In the genomic region with DNA sequence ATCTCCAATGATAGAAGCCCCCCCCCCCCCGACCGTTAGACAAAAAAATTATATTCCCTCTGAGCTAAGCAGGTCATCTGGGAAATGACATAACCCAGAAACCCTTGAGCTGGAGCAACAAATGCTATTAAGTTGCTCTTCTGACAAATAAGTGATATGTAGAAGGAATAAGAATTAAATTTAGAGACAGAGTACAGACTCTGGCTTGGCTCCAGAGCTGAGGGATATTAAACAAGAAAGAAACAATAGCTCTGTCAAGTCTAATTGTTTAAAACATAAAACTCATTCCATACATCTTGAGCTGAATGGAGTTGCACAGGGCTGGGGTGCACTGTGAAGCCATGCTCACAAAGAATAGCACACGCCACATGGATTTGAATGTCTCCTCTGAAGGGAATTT, we compare ENCODE assay signal across 22 mouse cellular contexts.
DNase-seq lines count a peak whose midpoint lies in the region; ATAC-seq and TF ChIP-seq lines count a peak whose summit lies in the region.
"Had no signal": no experiment of that assay in that cellular context is flagged by ENCODE, and none has a peak within 500 bp of the region (broad histone marks: within the 10 kb centered on the region; RNA-seq: fewer than 3 reads in every experiment).

No protein-coding gene starts in this region.

- peak; percentile 30; the same call in 1 of the 2 replicates for ATAC-seq in embryonic facial prominence, embryonic 14.5 days (ENCODE audit: low read depth)
- no peak for ATAC-seq in kidney, postnatal 0 days (replicated peaks; ENCODE audit: low FRiP score, low read depth)
- ATAC-seq in stomach, embryonic 14.5 days (ENCODE audit: insufficient number of reproducible peaks, insufficient read depth, low FRiP score, low read depth) = peak; percentile 58; the same call in 1 of the 2 replicates
- ATAC-seq in stomach, postnatal 0 days (ENCODE audit: low FRiP score, low TSS enrichment) = no peak
- ATAC-seq: forebrain, postnatal 0 days had no signal

- H3K4me2 ChIP-seq in embryonic facial prominence, embryonic 14.5 days (ENCODE audit: low read depth, low read length) = no peak overlapping the region
- H3K4me2 ChIP-seq in kidney, postnatal 0 days (ENCODE audit: low read length) = no peak overlapping the region
- H3K4me2 ChIP-seq in stomach, embryonic 14.5 days (replicated peaks; ENCODE audit: low read depth, low read length) = no peak overlapping the region
- H3K4me2 ChIP-seq in stomach, postnatal 0 days (replicated peaks; ENCODE audit: low read depth) = no peak overlapping the region
- H3K4me2 ChIP-seq: heart, embryonic 12.5 days had no signal

- 68% methylated on average over 3 of the region's 3 CpGs for WGBS in embryonic facial prominence, embryonic 14.5 days
- 85% methylated on average over 3 of the region's 3 CpGs for WGBS in embryonic facial prominence, embryonic 10.5 days
- WGBS in kidney, postnatal 0 days = 59% methylated on average over 3 of the region's 3 CpGs
- WGBS in stomach, embryonic 14.5 days = 63% methylated on average over 3 of the region's 3 CpGs
- WGBS in stomach, postnatal 0 days = 61% methylated on average over 3 of the region's 3 CpGs

- TF ChIP-seq CTCF in kidney, postnatal 0 days (IDR thresholded peaks at IDR 0.05; ENCODE audit: low read depth) = no peak
- no peak for TF ChIP-seq CTCF in stomach, postnatal 0 days (IDR thresholded peaks at IDR 0.05; ENCODE audit: low read depth)

- DNase-seq in embryonic facial prominence, embryonic 14.5 days (ENCODE audit: low spot score) = peak; percentile 43
- no peak for DNase-seq in embryonic facial prominence, embryonic 10.5 days (ENCODE audit: low spot score)
- peak; percentile 12 for DNase-seq in kidney, postnatal 0 days (ENCODE audit: low spot score)
- no peak for DNase-seq in kidney, postnatal 25 days
- DNase-seq in stomach, postnatal 0 days (ENCODE audit: low spot score) = no peak
- DNase-seq in spleen, adult 12 weeks (ENCODE audit: low spot score) = no peak
- DNase-seq: cerebellum, adult 11 months; cerebellum, adult 9-11 months; forebrain, postnatal 0 days; gastrocnemius, postnatal 14 days; heart, adult 18-20 months; heart, postnatal 10 days; lung, postnatal 4 days; midbrain, embryonic 14.5 days; right cerebral cortex, postnatal 14 days; spleen, adult 18-20 months; thymus, postnatal 25 days had no signal

- no peaks in the 10 kb centered on the region for H3K27me3 ChIP-seq in embryonic facial prominence, embryonic 14.5 days (replicated peaks; ENCODE audit: control insufficient read depth, insufficient read depth, low read length)
- no peaks in the 10 kb centered on the region for H3K27me3 ChIP-seq in embryonic facial prominence, embryonic 10.5 days (replicated peaks; ENCODE audit: low read depth, poor library complexity, severe bottlenecking)
- no peaks in the 10 kb centered on the region for H3K27me3 ChIP-seq in kidney, postnatal 0 days (ENCODE audit: insufficient read depth, low read length)
- H3K27me3 ChIP-seq in stomach, embryonic 14.5 days (ENCODE audit: control insufficient read depth, insufficient read depth, low read length) = no peaks in the 10 kb centered on the region
- H3K27me3 ChIP-seq in stomach, postnatal 0 days (ENCODE audit: control insufficient read depth, insufficient read depth, low read length) = no peaks in the 10 kb centered on the region
- H3K27me3 ChIP-seq: heart, embryonic 12.5 days had no signal

- no peak overlapping the region for H3K27ac ChIP-seq in embryonic facial prominence, embryonic 14.5 days (replicated peaks; ENCODE audit: low read depth, low read length)
- no peak overlapping the region for H3K27ac ChIP-seq in embryonic facial prominence, embryonic 10.5 days (replicated peaks)
- H3K27ac ChIP-seq in kidney, postnatal 0 days = no peak overlapping the region
- no peak overlapping the region for H3K27ac ChIP-seq in stomach, embryonic 14.5 days (ENCODE audit: low read length)
- H3K27ac ChIP-seq in stomach, postnatal 0 days (replicated peaks) = no peak overlapping the region
- H3K27ac ChIP-seq: forebrain, embryonic 10.5 days; hindbrain, embryonic 10.5 days; left cerebral cortex, adult 2 months had no signal

- no peak overlapping the region for H3K9ac ChIP-seq in embryonic facial prominence, embryonic 14.5 days (ENCODE audit: low read depth, low read length)
- no peak overlapping the region for H3K9ac ChIP-seq in kidney, postnatal 0 days (ENCODE audit: low read depth, low read length)
- H3K9ac ChIP-seq in stomach, embryonic 14.5 days (replicated peaks; ENCODE audit: low read depth, low read length) = no peak overlapping the region
- no peak overlapping the region for H3K9ac ChIP-seq in stomach, postnatal 0 days (ENCODE audit: low read length)
- H3K9ac ChIP-seq: forebrain, postnatal 0 days; heart, embryonic 12.5 days had no signal

- H3K4me1 ChIP-seq in embryonic facial prominence, embryonic 14.5 days (ENCODE audit: control insufficient read depth, insufficient read depth, low read length) = no peaks in the 10 kb centered on the region
- no peaks in the 10 kb centered on the region for H3K4me1 ChIP-seq in embryonic facial prominence, embryonic 10.5 days
- H3K4me1 ChIP-seq in kidney, postnatal 0 days (replicated peaks; ENCODE audit: insufficient read depth, low read length) = no peaks in the 10 kb centered on the region
- H3K4me1 ChIP-seq in stomach, embryonic 14.5 days (ENCODE audit: control insufficient read depth, insufficient read depth, low read length) = no peaks in the 10 kb centered on the region
- no peaks in the 10 kb centered on the region for H3K4me1 ChIP-seq in stomach, postnatal 0 days (replicated peaks; ENCODE audit: control insufficient read depth, insufficient read depth)
- H3K4me1 ChIP-seq: heart, embryonic 12.5 days; hindbrain, embryonic 10.5 days had no signal

- no peaks in the 10 kb centered on the region for H3K36me3 ChIP-seq in embryonic facial prominence, embryonic 14.5 days (ENCODE audit: control insufficient read depth, insufficient read depth, low read length)
- H3K36me3 ChIP-seq in embryonic facial prominence, embryonic 10.5 days (replicated peaks) = no peaks in the 10 kb centered on the region
- no peaks in the 10 kb centered on the region for H3K36me3 ChIP-seq in kidney, postnatal 0 days (ENCODE audit: insufficient read depth, low read length)
- H3K36me3 ChIP-seq in stomach, embryonic 14.5 days (ENCODE audit: control insufficient read depth, insufficient read depth, low read length) = no peaks in the 10 kb centered on the region
- H3K36me3 ChIP-seq in stomach, postnatal 0 days (ENCODE audit: control insufficient read depth, insufficient read depth, low read length) = no peaks in the 10 kb centered on the region
- H3K36me3 ChIP-seq: forebrain, embryonic 10.5 days; heart, embryonic 12.5 days; hindbrain, embryonic 10.5 days had no signal

- TF ChIP-seq EP300 in stomach, postnatal 0 days (optimal IDR thresholded peaks at IDR 0.05) = no peak

- no peak overlapping the region for H3K4me3 ChIP-seq in embryonic facial prominence, embryonic 14.5 days (ENCODE audit: low read depth, low read length)
- H3K4me3 ChIP-seq in embryonic facial prominence, embryonic 10.5 days = no peak overlapping the region
- no peak overlapping the region for H3K4me3 ChIP-seq in kidney, postnatal 0 days (replicated peaks; ENCODE audit: low read depth, low read length)
- no peak overlapping the region for H3K4me3 ChIP-seq in stomach, embryonic 14.5 days (ENCODE audit: low read depth, low read length)
- H3K4me3 ChIP-seq in stomach, postnatal 0 days (ENCODE audit: low read depth, low read length) = no peak overlapping the region
- H3K4me3 ChIP-seq: forebrain, embryonic 10.5 days; heart, embryonic 12.5 days; hindbrain, embryonic 10.5 days; left cerebral cortex, adult 2 months had no signal

- H3K9me3 ChIP-seq in embryonic facial prominence, embryonic 14.5 days (ENCODE audit: control insufficient read depth, low read length) = no peaks in the 10 kb centered on the region
- no peaks in the 10 kb centered on the region for H3K9me3 ChIP-seq in embryonic facial prominence, embryonic 10.5 days
- no peaks in the 10 kb centered on the region for H3K9me3 ChIP-seq in kidney, postnatal 0 days (replicated peaks; ENCODE audit: low read length)
- no peaks in the 10 kb centered on the region for H3K9me3 ChIP-seq in stomach, embryonic 14.5 days (ENCODE audit: control insufficient read depth, low read depth, low read length)
- H3K9me3 ChIP-seq in stomach, postnatal 0 days (ENCODE audit: control insufficient read depth, low read length) = no peaks in the 10 kb centered on the region
- H3K9me3 ChIP-seq: forebrain, embryonic 10.5 days; heart, embryonic 12.5 days; hindbrain, embryonic 10.5 days had no signal

Comparison
In these comparisons a context has a peak if more than half of its experiments do, and no peak if none do; other contexts are left out.
1. ATAC-seq: peak in embryonic facial prominence, embryonic 14.5 days (single experiment) and stomach, embryonic 14.5 days (single experiment); none in kidney, postnatal 0 days (single experiment) and stomach, postnatal 0 days (single experiment).
2. DNase-seq: peak in embryonic facial prominence, embryonic 14.5 days (single experiment) and kidney, postnatal 0 days (single experiment); none in embryonic facial prominence, embryonic 10.5 days (single experiment), kidney, postnatal 25 days (0 of 2), stomach, postnatal 0 days (single experiment) and spleen, adult 12 weeks (single experiment).